Mouse (Mus musculus) cerebellum, adult 2 months (tissue): ENCODE data around the gene Ap4e1. TPM values are rescaled to one million over a fixed set of nuclear protein-coding genes. Genes with fewer than 3 reads are reported as not detected.

Source experiments
- DNase-seq, 2 experiments: peaks; one replicate each; pipeline ENCODE4 v3.0.0; 2021
- H3K27ac ChIP-seq: fragments of 200-500 bp; 2 replicates; pipeline ENCODE4 v1.5.1; 2012; ENCODE audit warnings: low read length, control low read depth, inconsistent platforms; ENCODE audit not compliant: insufficient read depth
- H3K27me3 ChIP-seq: fragments of 200-500 bp; 2 replicates; pipeline ENCODE4 v1.6.1; 2012; ENCODE audit warnings: inconsistent platforms, mild to moderate bottlenecking, low read length, moderate library complexity; ENCODE audit not compliant: control insufficient read depth, insufficient read depth
- H3K4me1 ChIP-seq: fragments of 200-500 bp; 2 replicates; pipeline ENCODE4 v1.6.1; 2011; ENCODE audit warnings: low read length; ENCODE audit not compliant: control insufficient read depth, insufficient read depth
- H3K4me3 ChIP-seq: fragments of 200-500 bp; replicated peaks from 2 replicates; pipeline ENCODE3; 2011; ENCODE audit warnings: mild to moderate bottlenecking, low read depth, low read length, control low read depth; ENCODE audit not compliant: insufficient read depth
- CTCF ChIP-seq: fragments of 200-500 bp; IDR thresholded peaks from 2 replicates; pipeline ENCODE4 v1.5.1; 2011; ENCODE audit warnings: low read depth, mild to moderate bottlenecking, control low read depth, low read length, moderate library complexity, borderline replicate concordance; ENCODE audit not compliant: insufficient read depth
- POLR2A ChIP-seq: fragments of 200-500 bp; IDR thresholded peaks from 2 replicates; pipeline ENCODE4 v1.6.1; 2011; ENCODE audit warnings: low read length, control low read depth, borderline replicate concordance; ENCODE audit not compliant: insufficient read depth
- WGBS: fragments of 180-500 bp; shearing (Covaris S2); methylation state at CpG from one replicate; pipeline ENCODE4 v1.1.7; 2018; 5-methylcytosine and 5-hydroxymethylcytosine counted together
- polyA plus RNA-seq: library from polyadenylated mRNA; depleted of rRNA; stranded (reverse); fragments of >200 nt; gene quantifications from 2 replicates; pipeline ENCODE4 v1.2.3, GENCODE M21; 2012; rRNA removed

Ap4e1 gene
- polyA plus RNA-seq, result 11.1 and 11.4 TPM in 2 replicates

DNA sequence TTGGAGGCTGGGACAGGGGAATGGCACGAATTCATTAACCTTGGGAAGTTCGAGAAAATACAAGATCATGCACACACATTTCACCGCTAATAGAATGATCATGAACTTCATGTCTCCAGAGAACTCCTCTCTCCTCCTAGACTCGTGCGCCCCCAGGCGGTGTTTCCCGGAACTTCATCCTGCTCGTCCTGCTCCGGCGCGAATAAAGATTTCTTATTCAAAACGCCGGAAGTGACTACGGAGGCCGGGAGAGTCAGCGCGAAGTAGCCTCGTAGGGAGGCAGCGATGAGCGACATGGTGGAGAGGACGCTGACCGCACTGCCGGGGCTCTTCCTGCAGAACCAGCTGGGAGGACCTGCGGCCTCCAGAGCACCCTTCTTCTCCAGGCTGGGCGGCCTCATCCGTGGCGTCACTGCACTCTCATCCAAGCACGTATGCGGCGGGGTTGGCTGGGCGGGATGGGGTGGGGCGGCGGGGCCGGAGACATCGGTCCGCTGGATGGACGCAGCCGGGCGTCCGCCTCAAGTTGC lies at the start of gene Ap4e1:
Gene Ap4e1 (plus strand): TSS at position 249 of the 530 bp plus-strand sequence.
- peak; percentile 91 to 99 for DNase-seq
- no peaks in the 10 kb centered on the region for H3K27me3 ChIP-seq
- TF ChIP-seq CTCF, result peak; percentile 95
- peak; percentile 88; the same call in 1 of the 2 replicates for TF ChIP-seq POLR2A
- peaks cover 6% of the 10 kb centered on the region for H3K4me1 ChIP-seq
- peak within 1 kb of the TSS; percentile 88 for H3K4me3 ChIP-seq
- WGBS, result under 1% methylated on average over 40 of the region's 40 CpGs
- peak within 1 kb of the TSS; percentile 55; the same call in 1 of the 2 replicates for H3K27ac ChIP-seq

DNA sequence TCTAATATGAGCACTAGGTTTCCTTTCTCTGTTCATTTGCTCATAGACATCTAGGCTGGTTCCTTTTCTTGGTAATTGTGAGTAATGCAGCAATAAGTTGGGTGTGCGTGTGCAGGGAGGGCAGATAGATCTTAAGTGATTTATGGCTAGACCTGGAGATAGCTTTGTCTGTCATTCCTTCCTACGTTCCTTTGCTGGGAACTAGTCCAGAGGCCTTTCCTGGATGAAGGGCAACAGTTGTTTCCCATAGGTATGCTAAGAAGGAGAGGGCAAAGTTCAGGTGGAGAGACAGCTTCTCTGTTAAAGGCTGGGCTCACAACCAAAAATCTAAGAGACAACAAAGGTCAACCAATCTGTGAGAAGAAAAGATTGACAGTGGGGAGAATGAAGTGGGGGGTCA lies 46.8 kb upstream of the Ap4e1 start:
- no peak overlapping the region for H3K4me3 ChIP-seq
- 76% methylated on average over 2 of the region's 2 CpGs for WGBS

DNA sequence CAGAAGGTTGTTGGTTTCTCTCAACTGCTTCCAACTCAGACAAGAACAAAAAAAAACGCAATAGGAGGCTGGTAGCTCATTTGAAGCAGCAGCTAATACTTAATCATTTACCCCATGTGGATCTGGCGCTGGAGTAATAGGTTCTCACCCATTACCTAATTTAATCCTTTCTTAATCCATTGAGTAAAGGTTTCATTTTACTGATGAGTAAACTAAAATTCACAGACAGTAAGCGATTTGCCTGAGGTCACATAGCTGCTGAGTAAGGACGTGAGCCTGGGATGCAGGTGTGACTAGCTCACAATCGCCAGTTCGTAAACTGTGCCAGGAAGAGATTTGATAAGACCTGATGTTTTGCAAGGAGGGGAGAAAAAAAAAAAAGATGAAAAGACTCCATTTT lies 31.1 kb upstream of the Ap4e1 start:
- 75% methylated on average over 6 of the region's 6 CpGs for WGBS

More for the DNA sequence above, 46.8 kb upstream of the Ap4e1 start:
- no peak for DNase-seq
- no peak for TF ChIP-seq POLR2A
- TF ChIP-seq CTCF, result no peak
- Histone ChIP-seq H3K27ac (no peak overlapping the region), H3K27me3 (no peaks in the 10 kb centered on the region), H3K4me1 (no peaks in the 10 kb centered on the region)

DNA sequence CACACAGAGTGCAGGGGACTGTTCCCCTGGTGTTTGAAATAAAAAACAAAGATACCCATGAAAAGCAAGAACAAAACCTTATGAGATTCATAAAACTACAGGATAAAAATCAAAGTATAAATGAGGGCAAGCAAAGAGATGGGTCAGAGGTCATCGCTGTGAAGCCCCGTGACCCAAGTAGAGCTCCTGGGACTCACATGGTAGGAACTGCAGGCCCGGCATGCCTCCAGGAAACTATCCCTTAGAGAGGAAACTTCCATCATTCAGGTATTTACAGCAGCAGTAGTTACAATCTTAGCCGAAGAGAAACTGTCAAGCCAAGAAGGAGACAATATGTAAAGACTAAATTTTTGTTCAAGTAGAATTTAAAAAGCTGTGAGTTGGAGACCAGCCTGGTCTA lies 25.3 kb upstream of the Ap4e1 start:
- TF ChIP-seq CTCF (no peak), POLR2A (no peak)
- 77% methylated on average over 4 of the region's 4 CpGs for WGBS
- no peak overlapping the region for H3K4me3 ChIP-seq

More for the DNA sequence above, 31.1 kb upstream of the Ap4e1 start:
- Histone ChIP-seq H3K27me3 (no peaks in the 10 kb centered on the region), H3K27ac (no peak overlapping the region), H3K4me3 (no peak overlapping the region), H3K4me1 (no peaks in the 10 kb centered on the region)
- DNase-seq, result no peak
- no peak for TF ChIP-seq CTCF
- no peak for TF ChIP-seq POLR2A

DNA sequence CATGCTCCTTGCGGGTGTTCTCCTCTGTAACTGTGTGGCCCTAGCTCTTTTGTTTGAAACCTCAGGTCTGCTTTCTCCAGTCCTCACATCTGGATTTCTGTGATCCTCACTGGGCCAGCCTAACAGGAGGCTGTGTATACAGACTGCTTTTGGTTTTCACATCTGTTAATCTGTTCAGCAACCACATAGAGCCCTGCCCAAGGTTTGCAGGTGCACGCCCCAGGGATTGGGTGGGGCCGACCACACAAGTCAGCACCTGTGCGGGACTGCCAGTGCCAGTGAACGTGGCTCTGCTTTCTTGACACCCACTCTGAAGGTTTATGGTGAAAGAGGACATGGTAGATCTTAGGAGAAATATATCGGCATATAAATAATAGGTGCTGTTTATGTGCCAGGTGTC lies 18.6 kb upstream of the Ap4e1 start:
- H3K27ac ChIP-seq, result no peak overlapping the region
- no peaks in the 10 kb centered on the region for H3K4me1 ChIP-seq
- no peak for DNase-seq
- 85% methylated on average over 6 of the region's 6 CpGs for WGBS
- H3K27me3 ChIP-seq, result no peaks in the 10 kb centered on the region
- no peak for TF ChIP-seq CTCF
- no peak for TF ChIP-seq POLR2A
- H3K4me3 ChIP-seq, result no peak overlapping the region

More for the DNA sequence above, 25.3 kb upstream of the Ap4e1 start:
- DNase-seq, result no peak
- H3K4me1 ChIP-seq, result no peaks in the 10 kb centered on the region
- no peaks in the 10 kb centered on the region for H3K27me3 ChIP-seq
- no peak overlapping the region for H3K27ac ChIP-seq

DNA sequence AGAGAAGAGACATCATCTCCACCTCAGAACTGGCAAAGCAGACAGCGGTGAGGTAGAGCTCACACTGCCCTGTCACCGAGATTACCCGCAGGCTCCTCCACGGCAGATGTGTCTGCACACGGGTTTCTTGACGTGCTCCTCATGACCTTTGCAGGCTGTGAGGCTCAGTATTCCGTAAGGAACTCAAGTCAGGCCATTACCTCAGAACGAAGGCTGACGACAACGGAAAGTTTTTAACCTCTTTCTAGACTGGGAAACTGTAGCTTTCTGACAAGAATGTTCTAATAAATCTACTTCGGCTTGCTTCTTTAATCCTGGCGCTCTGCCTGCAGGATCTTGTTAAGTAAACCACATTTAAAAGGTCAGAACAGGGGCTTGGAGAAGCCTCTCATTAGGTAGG lies 15.8 kb upstream of the Ap4e1 start:
- H3K27me3 ChIP-seq, result no peaks in the 10 kb centered on the region
- no peak overlapping the region for H3K4me3 ChIP-seq
- no peaks in the 10 kb centered on the region for H3K4me1 ChIP-seq
- DNase-seq, result no peak
- TF ChIP-seq CTCF (no peak), POLR2A (no peak)
- 63% methylated on average over 12 of the region's 12 CpGs for WGBS
- no peak overlapping the region for H3K27ac ChIP-seq

DNA sequence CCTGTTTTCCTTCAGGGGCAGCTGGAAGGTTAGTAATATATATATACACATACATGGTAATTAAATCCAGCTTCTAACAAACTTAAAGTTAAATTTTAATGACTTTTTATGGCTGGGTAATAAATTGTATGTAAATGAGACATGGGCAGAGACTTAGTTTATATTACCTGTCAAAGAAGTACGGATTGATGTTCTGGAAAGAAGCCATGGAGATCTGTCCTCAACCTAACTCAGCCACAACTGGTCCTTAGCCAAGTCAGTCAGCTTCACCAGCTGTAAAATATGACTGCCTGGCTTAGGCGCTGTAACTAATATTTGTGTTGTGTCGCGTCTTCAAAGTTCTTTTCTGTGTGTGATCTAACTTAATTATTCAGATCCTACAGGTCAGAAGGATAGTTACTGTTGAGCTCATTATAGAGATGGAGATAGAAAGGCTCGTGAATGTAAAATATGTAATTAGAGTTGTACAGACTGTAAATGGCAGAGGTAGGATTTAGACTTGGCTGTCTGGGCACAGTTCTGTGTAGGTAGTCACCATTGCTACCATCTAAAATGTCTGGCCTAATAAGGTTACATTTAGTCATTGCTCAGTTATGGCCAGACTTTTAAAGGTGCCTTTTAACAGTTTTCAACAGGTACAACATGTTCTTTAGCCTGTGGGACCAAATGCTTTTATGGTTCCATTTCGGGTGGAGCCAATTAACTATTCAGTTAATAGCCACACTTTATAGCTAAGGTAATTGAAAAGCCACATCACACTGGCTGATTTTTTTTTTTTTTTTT lies 13.9 kb upstream of the Ap4e1 start:
- no peaks in the 10 kb centered on the region for H3K4me1 ChIP-seq
- H3K27me3 ChIP-seq, result no peaks in the 10 kb centered on the region
- 67% methylated on average over 6 of the region's 6 CpGs for WGBS
- no peak overlapping the region for H3K27ac ChIP-seq
- TF ChIP-seq POLR2A, result no peak
- no peak for TF ChIP-seq CTCF
- no peak overlapping the region for H3K4me3 ChIP-seq
- no peak for DNase-seq

DNA sequence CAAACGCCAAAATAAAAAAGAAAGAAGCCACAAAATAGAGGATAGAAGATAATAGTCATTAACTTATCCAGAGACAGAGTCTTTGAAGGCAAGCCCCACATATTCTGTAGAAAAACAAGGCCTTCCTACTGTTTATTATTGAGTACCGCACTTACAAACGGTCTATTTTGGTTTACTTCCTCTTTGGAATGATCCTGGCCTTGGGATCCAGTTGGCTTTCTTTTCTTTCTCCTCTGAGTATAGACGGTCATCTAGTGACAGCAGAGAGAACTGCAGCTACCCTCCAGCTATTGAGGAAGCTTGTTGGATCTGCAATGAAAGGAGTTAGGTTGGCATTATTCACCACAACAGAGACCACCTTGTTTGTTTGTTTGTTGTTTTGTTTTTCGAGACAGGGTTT lies 11.8 kb upstream of the Ap4e1 start:
- Histone ChIP-seq H3K4me3 (no peak overlapping the region), H3K4me1 (no peaks in the 10 kb centered on the region), H3K27me3 (no peaks in the 10 kb centered on the region), H3K27ac (no peak overlapping the region)
- peak; percentile 29 to 53 for DNase-seq
- WGBS, result 15% methylated on average over 5 of the region's 5 CpGs
- TF ChIP-seq CTCF, result peak; percentile 45; the same call in 1 of the 2 replicates
- no peak for TF ChIP-seq POLR2A
